Mouse (Mus musculus) spleen, adult 2 months (tissue): Measurements from ENCODE around the gene Samd4b. TPM values are rescaled to one million over a fixed set of nuclear protein-coding genes. Genes with fewer than 3 reads are reported as not detected.

Experiments
- DNase-seq, 2 experiments: peaks; one replicate each; pipeline versions ENCODE4 v3.0.0 to v3.0.0-alpha.2; 2012 to 2021; ENCODE audit warnings: low spot score in 2 of 2, low read depth in 1 of 2
- H3K27ac ChIP-seq: fragments of 200-500 bp; 2 replicates; pipeline ENCODE4 v1.5.1; 2012; ENCODE audit warnings: low read length, inconsistent platforms; ENCODE audit not compliant: insufficient read depth
- H3K27me3 ChIP-seq: fragments of 200-500 bp; 2 replicates; pipeline ENCODE4 v1.6.1; 2012; ENCODE audit warnings: mild to moderate bottlenecking, moderate library complexity, low read length, inconsistent platforms; ENCODE audit not compliant: control insufficient read depth, insufficient read depth
- H3K36me3 ChIP-seq: fragments of 200-500 bp; 2 replicates; pipeline ENCODE4 v1.6.1; 2012; ENCODE audit warnings: mild to moderate bottlenecking, low read length, inconsistent platforms; ENCODE audit not compliant: control insufficient read depth, insufficient read depth
- H3K4me1 ChIP-seq: fragments of 200-500 bp; 2 replicates; pipeline ENCODE4 v1.6.1; 2011; ENCODE audit warnings: inconsistent platforms; ENCODE audit not compliant: control insufficient read depth, insufficient read depth, insufficient read length
- H3K4me3 ChIP-seq: fragments of 200-500 bp; 2 replicates; pipeline ENCODE4 v1.5.1; 2011; ENCODE audit warnings: mild to moderate bottlenecking, inconsistent platforms; ENCODE audit not compliant: insufficient read depth, insufficient read length; ENCODE audit errors: extremely low read depth
- CTCF ChIP-seq: fragments of 200-500 bp; IDR thresholded peaks from 2 replicates; pipeline ENCODE4 v1.5.1; 2011; ENCODE audit warnings: mild to moderate bottlenecking, inconsistent platforms; ENCODE audit not compliant: insufficient read depth, insufficient read length, insufficient replicate concordance; ENCODE audit errors: extremely low read depth
- POLR2A ChIP-seq: fragments of 200-500 bp; IDR thresholded peaks from 2 replicates; pipeline ENCODE4 v1.6.1; 2011; ENCODE audit warnings: low read depth, low read length, inconsistent platforms
- WGBS: fragments of 180-500 bp; shearing (Covaris S2); methylation state at CpG from one replicate; pipeline ENCODE4 v1.1.7; 2018; 5-methylcytosine and 5-hydroxymethylcytosine counted together
- polyA plus RNA-seq: library from polyadenylated mRNA; depleted of rRNA; stranded (reverse); fragments of >200 nt; gene quantifications from 2 replicates; pipeline ENCODE4 v1.2.3, GENCODE M21; 2012

Samd4b gene
- polyA plus RNA-seq, 1 experiment: 48.2 TPM

DNA sequence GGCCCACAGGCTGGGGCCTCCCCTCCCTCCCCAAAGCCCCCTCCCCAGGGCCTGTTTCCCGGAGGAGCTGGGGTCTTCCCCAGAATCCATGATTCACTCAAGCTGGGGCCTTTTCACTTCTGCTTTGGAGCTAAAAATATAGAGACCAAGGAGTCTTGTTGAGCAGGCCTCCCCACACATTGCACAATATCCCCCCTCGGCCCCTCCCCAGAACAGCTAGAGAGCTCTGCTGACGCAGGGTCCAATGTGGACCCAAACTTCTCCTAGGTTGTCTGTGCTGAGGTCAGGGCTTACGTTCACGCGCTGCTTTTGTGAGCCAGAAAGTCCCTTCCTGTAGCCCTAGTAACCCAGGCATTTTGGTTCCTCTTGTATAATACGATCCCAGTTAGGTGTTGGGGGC lies 211.9 kb downstream of the Samd4b start:
- Histone ChIP-seq H3K4me3 (no peak overlapping the region), H3K4me1 (peaks cover 35% of the 10 kb centered on the region), H3K27me3 (no peaks in the 10 kb centered on the region), H3K27ac (peak overlapping the region; percentile 86), H3K36me3 (peaks cover 6% of the 10 kb centered on the region)
- no peak for TF ChIP-seq POLR2A
- WGBS: 36% methylated on average over 7 of the region's 7 CpGs
- peak in 1 of 2 experiments; percentile 45 for DNase-seq

DNA sequence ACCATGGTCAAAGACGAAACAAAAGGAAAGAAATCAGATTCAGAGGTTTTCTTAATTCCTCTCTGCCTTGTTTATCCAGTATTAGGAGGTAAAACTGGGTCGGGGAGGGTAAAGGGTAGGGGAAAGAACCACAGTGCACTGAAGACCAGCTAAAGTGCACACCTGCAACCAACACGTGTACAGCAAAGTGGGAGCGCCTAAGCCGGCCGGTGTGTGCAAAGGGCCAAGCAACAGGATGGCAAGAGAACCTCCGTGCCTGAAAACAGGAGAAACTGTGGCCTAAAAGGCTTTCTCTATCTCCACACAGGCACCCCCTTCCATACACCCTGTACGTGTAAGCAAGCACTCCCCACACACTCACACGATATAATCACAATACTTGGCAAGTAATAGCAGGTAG lies 212.7 kb downstream of the Samd4b start:
- peaks cover 35% of the 10 kb centered on the region for H3K4me1 ChIP-seq
- DNase-seq: no peak
- no peak overlapping the region for H3K4me3 ChIP-seq
- H3K27me3 ChIP-seq: no peaks in the 10 kb centered on the region
- TF ChIP-seq CTCF (no peak), POLR2A (no peak)
- peak overlapping the region; percentile 86 for H3K27ac ChIP-seq
- peaks cover 4% of the 10 kb centered on the region for H3K36me3 ChIP-seq
- WGBS: 66% methylated on average over 9 of the region's 9 CpGs

DNA sequence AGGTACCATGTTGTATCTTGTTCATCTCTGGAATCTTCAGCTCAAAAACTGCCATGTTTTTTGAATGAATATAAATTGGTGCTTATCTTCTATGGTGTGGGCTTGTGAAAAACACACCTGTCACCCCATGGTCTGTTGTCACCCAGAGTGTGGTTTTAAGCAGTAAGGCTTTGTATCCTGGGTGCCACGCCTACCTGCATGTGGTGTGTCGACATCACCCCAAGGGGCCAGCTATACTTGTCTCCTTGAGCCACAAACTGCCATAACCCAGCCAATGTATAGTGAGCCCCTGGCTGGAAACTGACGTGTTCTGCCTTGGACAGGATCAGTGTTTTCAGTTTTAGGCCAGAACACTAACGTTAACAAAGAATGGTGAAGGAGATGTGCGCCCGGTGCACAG lies 213.8 kb downstream of the Samd4b start:
- no peaks in the 10 kb centered on the region for H3K27me3 ChIP-seq
- H3K4me1 ChIP-seq: peaks cover 35% of the 10 kb centered on the region
- peak overlapping the region; percentile 97 for H3K27ac ChIP-seq
- peak; percentile 47 to 56 for DNase-seq
- TF ChIP-seq CTCF (no peak), POLR2A (no peak; the same call in 1 of the 2 replicates)
- WGBS: 25% methylated on average over 6 of the region's 6 CpGs
- H3K36me3 ChIP-seq: peaks cover 2% of the 10 kb centered on the region
- H3K4me3 ChIP-seq: no peak overlapping the region

DNA sequence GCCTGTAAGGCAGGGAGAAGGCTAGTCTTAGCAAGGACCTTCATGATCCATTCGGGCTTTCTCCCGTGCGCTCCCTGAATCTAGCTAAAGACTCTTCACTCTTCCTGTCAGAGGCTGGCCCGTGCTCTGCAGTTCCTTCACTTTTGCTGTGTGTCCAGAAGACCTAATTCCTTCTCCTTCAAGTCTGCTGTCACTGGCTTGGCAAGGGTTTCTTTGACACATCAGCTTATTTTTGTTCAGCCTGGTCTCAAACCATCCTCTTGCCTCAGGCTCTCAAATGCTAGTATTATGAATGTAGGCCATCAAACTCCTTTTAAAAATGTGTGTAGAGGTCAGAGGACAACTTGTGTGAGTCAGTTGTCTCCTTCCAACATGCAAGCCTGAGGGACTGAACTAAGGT lies 214.3 kb downstream of the Samd4b start:
- peak overlapping the region; percentile 19; the same call in 1 of the 2 replicates for H3K4me3 ChIP-seq

DNA sequence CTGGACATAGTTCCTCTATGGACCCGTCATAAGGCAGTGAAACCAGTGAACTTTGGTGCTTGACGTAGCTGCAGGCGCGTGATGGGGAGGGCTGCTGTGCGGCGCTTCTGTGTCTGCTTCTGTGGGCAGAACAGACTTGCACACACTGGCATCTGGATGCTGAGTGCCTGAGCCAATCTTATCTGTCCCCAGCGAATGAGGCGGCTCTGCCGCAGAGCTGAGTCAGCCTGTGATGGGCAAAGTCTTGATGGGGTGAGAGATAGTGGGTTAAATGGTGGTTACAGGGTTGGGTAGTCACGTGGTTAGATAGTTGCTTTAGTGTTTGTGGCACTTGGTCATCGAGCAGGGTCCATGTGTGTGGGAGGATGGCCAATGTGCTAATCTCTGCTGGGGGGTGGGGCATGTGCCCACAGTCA lies 215.0 kb downstream of the Samd4b start:
- Histone ChIP-seq H3K4me1 (peaks cover 35% of the 10 kb centered on the region), H3K27ac (peak overlapping the region; percentile 97), H3K4me3 (peak overlapping the region; percentile 19), H3K27me3 (no peaks in the 10 kb centered on the region), H3K36me3 (peaks cover 4% of the 10 kb centered on the region)
- DNase-seq: peak; percentile 70 to 90
- TF ChIP-seq POLR2A (peak; percentile 67), CTCF (no peak)
- 2% methylated on average over 11 of the region's 11 CpGs for WGBS

More for the DNA sequence above, 214.3 kb downstream of the Samd4b start:
- no peaks in the 10 kb centered on the region; the same call in 1 of the 2 replicates for H3K36me3 ChIP-seq
- H3K4me1 ChIP-seq: peaks cover 35% of the 10 kb centered on the region
- TF ChIP-seq POLR2A: no peak
- TF ChIP-seq CTCF: no peak
- H3K27me3 ChIP-seq: no peaks in the 10 kb centered on the region
- H3K27ac ChIP-seq: peak overlapping the region; percentile 97
- DNase-seq: no peak
- WGBS: 51% methylated on average over 4 of the region's 4 CpGs

DNA sequence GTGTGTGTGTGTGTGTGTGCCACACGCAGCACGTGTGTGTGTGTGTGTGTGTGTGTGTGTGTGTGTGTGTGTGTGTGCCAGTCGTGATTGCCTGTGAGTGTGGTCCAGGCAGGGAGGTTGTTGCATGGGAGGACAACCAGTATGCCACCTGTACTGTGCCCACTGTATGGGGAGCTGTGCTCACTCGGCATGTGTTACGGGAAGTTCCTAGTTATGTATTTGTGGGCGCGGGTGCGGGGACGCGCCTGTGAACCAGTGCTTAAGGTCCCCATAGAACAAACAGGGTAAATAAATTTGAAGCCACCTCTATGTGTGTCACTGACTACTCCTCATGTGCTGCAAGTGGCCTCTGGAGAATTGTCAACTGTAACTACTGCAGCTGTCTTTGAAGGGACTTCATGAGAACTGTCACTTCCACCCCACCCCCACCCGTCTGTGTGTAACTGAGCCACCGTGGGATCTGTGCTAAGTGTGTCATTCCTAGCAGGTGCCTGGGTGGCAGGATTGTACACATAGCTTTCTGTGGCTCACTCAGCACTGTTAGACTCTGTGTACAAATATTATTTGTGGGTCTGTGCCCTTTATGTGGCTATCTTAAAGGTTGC lies 215.5 kb downstream of the Samd4b start:
- H3K36me3 ChIP-seq: peaks cover 9% of the 10 kb centered on the region
- no peaks in the 10 kb centered on the region for H3K27me3 ChIP-seq
- no peak for TF ChIP-seq POLR2A
- no peak for TF ChIP-seq CTCF
- DNase-seq: peak; percentile 66 to 83
- peak overlapping the region; percentile 97 for H3K27ac ChIP-seq
- peak overlapping the region; percentile 19; the same call in 1 of the 2 replicates for H3K4me3 ChIP-seq
- 2% methylated on average over 10 of the region's 12 CpGs for WGBS
- H3K4me1 ChIP-seq: peaks cover 35% of the 10 kb centered on the region

DNA sequence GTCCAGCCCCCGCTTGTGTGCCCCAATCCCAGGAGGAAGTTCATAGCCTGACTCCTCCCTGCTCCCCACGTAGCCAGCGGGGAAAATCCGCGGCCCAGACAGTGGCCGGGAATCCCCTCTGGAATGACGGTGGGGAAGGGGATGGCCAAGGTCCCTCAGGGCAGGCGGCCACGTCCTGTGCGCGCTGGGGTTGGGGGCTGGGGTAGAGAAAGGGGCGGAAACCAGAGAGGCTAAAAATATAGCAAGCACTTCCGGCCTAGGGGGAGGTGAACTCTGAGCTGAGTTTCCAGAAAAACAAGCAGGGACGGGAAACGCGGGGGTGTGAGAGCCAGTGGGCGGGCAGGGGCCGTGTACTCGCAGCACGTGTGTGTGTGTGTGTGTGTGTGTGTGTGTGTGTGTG lies 216.0 kb downstream of the Samd4b start:
- TF ChIP-seq POLR2A: peak; percentile 45; the same call in 1 of the 2 replicates
- no peak for TF ChIP-seq CTCF
- under 1% methylated on average over 20 of the region's 20 CpGs for WGBS
- peak overlapping the region; percentile 55 for H3K4me3 ChIP-seq
- H3K36me3 ChIP-seq: peaks cover 14% of the 10 kb centered on the region
- H3K27me3 ChIP-seq: no peaks in the 10 kb centered on the region
- peak; percentile 93 to 94 for DNase-seq
- peak overlapping the region; percentile 99 for H3K27ac ChIP-seq
- peaks cover 35% of the 10 kb centered on the region for H3K4me1 ChIP-seq
